Mouse (Mus musculus) intestine, embryonic 14.5 days (tissue): ENCODE data around the gene Nt5m. TPM values are rescaled to one million over a fixed set of nuclear protein-coding genes. Genes with fewer than 3 reads are reported as not detected.
A peak's percentile ranks its signal among the peaks of the same experiment; 100 is the strongest.

Source experiments
- ATAC-seq: fragments of 200-750 bp; cut with Nextera tagmentation; replicated peaks from 2 replicates; pipeline ENCODE4 v1.8.0; 2017; ENCODE audit warnings: low read depth, moderate number of reproducible peaks, moderate TSS enrichment, moderate library complexity; ENCODE audit not compliant: low FRiP score, low TSS enrichment
- DNase-seq: peaks from one replicate; pipeline ENCODE4 v3.0.0-alpha.2; 2018; ENCODE audit warnings: low spot score
- H3K27ac ChIP-seq: fragments of 300-500 bp; sonication (generic); 2 replicates; pipeline ENCODE4 v1.5.1; 2014; ENCODE audit warnings: low read depth, mild to moderate bottlenecking, control low read depth
- H3K27me3 ChIP-seq: fragments of 300-500 bp; sonication (generic); replicated peaks from 2 replicates; pipeline ENCODE4 v1.6.1; 2014; ENCODE audit warnings: low read length, control low read depth; ENCODE audit not compliant: control insufficient read depth, insufficient read depth
- H3K36me3 ChIP-seq: fragments of 300-500 bp; sonication (generic); 2 replicates; pipeline ENCODE4 v1.6.1; 2014; ENCODE audit warnings: low read length, control low read depth; ENCODE audit not compliant: control insufficient read depth, insufficient read depth
- H3K4me1 ChIP-seq: fragments of 300-500 bp; sonication (generic); replicated peaks from 2 replicates; pipeline ENCODE4 v1.6.1; 2014; ENCODE audit warnings: low read length, control low read depth, mixed read lengths; ENCODE audit not compliant: control insufficient read depth, insufficient read depth
- H3K4me2 ChIP-seq: fragments of 300-500 bp; sonication (generic); 2 replicates; pipeline ENCODE4 v1.6.1; 2014; ENCODE audit warnings: low read length
- H3K4me3 ChIP-seq: fragments of 300-500 bp; sonication (generic); 2 replicates; pipeline ENCODE4 v1.5.1; 2014; ENCODE audit warnings: low read depth, low read length, control low read depth, mixed read lengths
- H3K9ac ChIP-seq: fragments of 300-500 bp; sonication (generic); 2 replicates; pipeline ENCODE4 v1.6.1; 2014; ENCODE audit warnings: mild to moderate bottlenecking, low read length
- H3K9me3 ChIP-seq: fragments of 300-500 bp; sonication (generic); 2 replicates; pipeline ENCODE4 v1.6.1; 2016; ENCODE audit warnings: low read length, control low read depth; ENCODE audit not compliant: control insufficient read depth
- WGBS: fragments of 180-500 bp; shearing (Covaris S2); extraction: QIAGEN DNeasy Blood & Tissue Kit; methylation state at CpG from one replicate; pipeline ENCODE4 v1.1.7; 2014; 5-methylcytosine and 5-hydroxymethylcytosine counted together
- polyA plus RNA-seq: library from polyadenylated mRNA; unstranded; fragments of >200 nt; fragmentation: Nextera tagmentation; extraction: Ambion mirVana; gene quantifications from 2 replicates; pipeline ENCODE4 v1.2.1, GENCODE M21; 2014

Gene Nt5m
- polyA plus RNA-seq, 1 experiment from 2014 or later, result 33.8 TPM

GRCm38 (mm10) chr11:59921265-59921664 lies 82.0 kb downstream of the Nt5m start:
- DNase-seq (peak; percentile 75), ATAC-seq (peak; percentile 83)
- 0 out of 2 replicates have a peak overlapping the region, but pooled peaks have one; percentile 20 for H3K9ac ChIP-seq
- peak overlapping the region; percentile 88 for H3K27ac ChIP-seq
- peaks cover 7% of the 10 kb centered on the region; the same call in 1 of the 2 replicates for H3K4me1 ChIP-seq
- H3K4me2 ChIP-seq, result peak overlapping the region; percentile 42
- 9% methylated on average over 7 of the region's 7 CpGs for WGBS
- H3K4me3 ChIP-seq, result peak overlapping the region; percentile 18
- H3K27me3 ChIP-seq, result no peaks in the 10 kb centered on the region
- H3K36me3 ChIP-seq, result no peaks in the 10 kb centered on the region
- H3K9me3 ChIP-seq, result no peaks in the 10 kb centered on the region

- Histone ChIP-seq H3K27me3 (no peaks in the 10 kb centered on the region), H3K9me3 (no peaks in the 10 kb centered on the region), H3K4me2 (no peak overlapping the region), H3K9ac (no peak overlapping the region), H3K4me3 (no peak overlapping the region), H3K27ac (no peak overlapping the region), H3K4me1 (peaks cover 22% of the 10 kb centered on the region), H3K36me3 (no peaks in the 10 kb centered on the region)
- DNase-seq (no peak), ATAC-seq (no peak)
- WGBS, result 46% methylated on average over 4 of the region's 4 CpGs
These were observed 90.8 kb downstream of the Nt5m start for GRCm38 (mm10) chr11:59930031-59930430.

Other genes starting within 250 kb of the Nt5m start
- gene Olfr223, start 246.2 kb upstream of the Nt5m start, polyA plus RNA-seq, result not detected in 2 replicates
- 56.2 and 57.2 TPM in 2 replicates for gene Mprip, start 178.1 kb upstream of the Nt5m start, polyA plus RNA-seq
- gene Pld6, start 51.8 kb upstream of the Nt5m start, polyA plus RNA-seq, result 1.5 and 1.7 TPM in 2 replicates
- 30.1 and 31.4 TPM in 2 replicates for gene Flcn, start 29.4 kb upstream of the Nt5m start, polyA plus RNA-seq
- gene Cops3, start 391 bp downstream of the Nt5m start, polyA plus RNA-seq, result 206 and 211 TPM in 2 replicates
- gene Med9, start 108.8 kb downstream of the Nt5m start, polyA plus RNA-seq, result 41.0 and 41.5 TPM in 2 replicates
- 1.4 and 2.0 TPM in 2 replicates for gene Rasd1, start 125.5 kb downstream of the Nt5m start, polyA plus RNA-seq
- 9.1 and 12.5 TPM in 2 replicates for gene Pemt, start 207.0 kb downstream of the Nt5m start, polyA plus RNA-seq